Mouse (Mus musculus): ENCODE measurements around the gene Erc2.

DNA sequence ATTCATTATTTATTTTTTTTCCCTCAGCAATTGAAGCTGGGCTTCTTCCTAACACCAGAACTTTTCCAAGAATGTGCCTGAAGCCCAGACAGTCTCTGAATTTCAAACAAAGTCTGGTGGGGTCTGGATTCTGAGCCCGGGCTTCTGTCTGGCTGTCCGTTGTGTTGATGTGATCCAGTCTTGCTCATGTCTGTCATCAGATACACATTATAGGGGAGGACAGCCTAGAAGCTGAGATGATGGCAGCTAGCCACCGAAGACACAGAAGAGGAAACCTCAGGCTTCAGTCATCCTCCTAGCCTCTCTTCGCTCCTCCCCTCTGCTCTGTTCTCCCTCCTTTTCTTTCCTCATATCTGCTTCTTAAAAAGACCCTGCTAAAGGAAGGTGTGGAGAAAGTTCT is 551.5 kb downstream of the Erc2 start:
- TF ChIP-seq POLR2A (IDR thresholded peaks at IDR 0.05; ENCODE audit: low read depth, low read length) (no peak), CTCF (conservative IDR thresholded peaks at IDR 0.05 in 1 of 2, IDR thresholded peaks at IDR 0.05 in 1 of 2; ENCODE audit: low read depth in 2 of 2, low read length in 2 of 2) (no peak), TCF12 (IDR thresholded peaks at IDR 0.05; ENCODE audit: low read depth, low read length) (no peak), ZMIZ1 (IDR thresholded peaks at IDR 0.05; ENCODE audit: low read depth, low read length) (no peak)

Data from CH12.LX (cell line).